Mouse (Mus musculus): ENCODE results near the gene Babam2. TPM values are rescaled to one million over a fixed set of nuclear protein-coding genes. Genes with fewer than 3 reads are reported as not detected.

Babam2 gene
- total and polyA plus RNA-seq, 3 experiments = 25.2 to 32.9 (median 28.4) TPM

GRCm38 (mm10) chr5:31669984-31670383 is 27.5 kb upstream of the Babam2 start:
- no peak overlapping the region for H3K4me3 ChIP-seq
- no peak for TF ChIP-seq POLR2A (IDR thresholded peaks at IDR 0.05; ENCODE audit: insufficient read depth, low read depth, low read length)
- TF ChIP-seq CTCF (IDR thresholded peaks at IDR 0.05) = no peak
- no peak for TF ChIP-seq EP300 (IDR thresholded peaks at IDR 0.05; ENCODE audit: insufficient read depth, low read depth, low read length)
- no peak for DNase-seq
- intact Hi-C loops (cut with DNase I) = no loop called here
- no peaks in the 10 kb centered on the region for H3K27me3 ChIP-seq (ENCODE audit: control insufficient read depth, insufficient read depth, low read length)
- no peak overlapping the region for H3K9ac ChIP-seq (ENCODE audit: low read depth, low read length)
- H3K36me3 ChIP-seq (ENCODE audit: control insufficient read depth, insufficient read depth, low read length) = no peaks in the 10 kb centered on the region
- H3K4me1 ChIP-seq (ENCODE audit: control insufficient read depth, insufficient read depth, low read length) = peaks cover 1% of the 10 kb centered on the region
- no peak overlapping the region for H3K27ac ChIP-seq
- 71% methylated on average over 5 of the region's 5 CpGs for WGBS
- H3K79me2 ChIP-seq (replicated peaks; ENCODE audit: control insufficient read depth, insufficient read depth, low read length) = no peaks in the 10 kb centered on the region

- no peak overlapping the region for H3K4me3 ChIP-seq
- H3K27ac ChIP-seq = no peak overlapping the region
- H3K9ac ChIP-seq (ENCODE audit: low read depth, low read length) = no peak overlapping the region
- TF ChIP-seq EP300 (IDR thresholded peaks at IDR 0.05; ENCODE audit: insufficient read depth, low read depth, low read length) = no peak
- no peak for TF ChIP-seq CTCF (IDR thresholded peaks at IDR 0.05)
- TF ChIP-seq POLR2A (IDR thresholded peaks at IDR 0.05; ENCODE audit: insufficient read depth, low read depth, low read length) = no peak
- peaks cover 1% of the 10 kb centered on the region for H3K4me1 ChIP-seq (ENCODE audit: control insufficient read depth, insufficient read depth, low read length)
- H3K27me3 ChIP-seq (ENCODE audit: control insufficient read depth, insufficient read depth, low read length) = no peaks in the 10 kb centered on the region
- intact Hi-C loops (cut with DNase I) = no loop called here
- no peaks in the 10 kb centered on the region for H3K79me2 ChIP-seq (replicated peaks; ENCODE audit: control insufficient read depth, insufficient read depth, low read length)
- no peaks in the 10 kb centered on the region for H3K36me3 ChIP-seq (ENCODE audit: control insufficient read depth, insufficient read depth, low read length)
- 75% methylated on average over 2 of the region's 2 CpGs for WGBS
- DNase-seq = no peak
These were observed 26.3 kb upstream of the Babam2 start for GRCm38 (mm10) chr5:31671137-31671536.

GRCm38 (mm10) chr5:31673431-31673830 is 24.1 kb upstream of the Babam2 start:
- Histone ChIP-seq H3K27me3 (ENCODE audit: control insufficient read depth, insufficient read depth, low read length) (no peaks in the 10 kb centered on the region), H3K4me3 (no peak overlapping the region), H3K27ac (no peak overlapping the region), H3K36me3 (ENCODE audit: control insufficient read depth, insufficient read depth, low read length) (no peaks in the 10 kb centered on the region), H3K79me2 (replicated peaks; ENCODE audit: control insufficient read depth, insufficient read depth, low read length) (no peaks in the 10 kb centered on the region), H3K4me1 (ENCODE audit: control insufficient read depth, insufficient read depth, low read length) (peaks cover 1% of the 10 kb centered on the region), H3K9ac (ENCODE audit: low read depth, low read length) (no peak overlapping the region)
- no peak for DNase-seq
- 35% methylated on average over 2 of the region's 2 CpGs for WGBS
- TF ChIP-seq POLR2A (IDR thresholded peaks at IDR 0.05; ENCODE audit: insufficient read depth, low read depth, low read length) = no peak
- TF ChIP-seq CTCF (IDR thresholded peaks at IDR 0.05) = no peak
- TF ChIP-seq EP300 (IDR thresholded peaks at IDR 0.05; ENCODE audit: insufficient read depth, low read depth, low read length) = no peak
- intact Hi-C loops (cut with DNase I) = no loop called here

- Histone ChIP-seq H3K4me3 (no peak overlapping the region), H3K36me3 (ENCODE audit: control insufficient read depth, insufficient read depth, low read length) (no peaks in the 10 kb centered on the region), H3K27me3 (ENCODE audit: control insufficient read depth, insufficient read depth, low read length) (no peaks in the 10 kb centered on the region), H3K79me2 (replicated peaks; ENCODE audit: control insufficient read depth, insufficient read depth, low read length) (no peaks in the 10 kb centered on the region), H3K27ac (no peak overlapping the region), H3K9ac (ENCODE audit: low read depth, low read length) (no peak overlapping the region), H3K4me1 (ENCODE audit: control insufficient read depth, insufficient read depth, low read length) (peaks cover 1% of the 10 kb centered on the region)
- no peak for DNase-seq
- intact Hi-C loops (cut with DNase I) = no loop called here
- 90% methylated on average over 1 of the region's 1 CpGs for WGBS
- TF ChIP-seq EP300 (IDR thresholded peaks at IDR 0.05; ENCODE audit: insufficient read depth, low read depth, low read length) = no peak
- no peak for TF ChIP-seq POLR2A (IDR thresholded peaks at IDR 0.05; ENCODE audit: insufficient read depth, low read depth, low read length)
- no peak for TF ChIP-seq CTCF (IDR thresholded peaks at IDR 0.05)
These were observed 19.5 kb upstream of the Babam2 start for GRCm38 (mm10) chr5:31678000-31678399.

DNA sequence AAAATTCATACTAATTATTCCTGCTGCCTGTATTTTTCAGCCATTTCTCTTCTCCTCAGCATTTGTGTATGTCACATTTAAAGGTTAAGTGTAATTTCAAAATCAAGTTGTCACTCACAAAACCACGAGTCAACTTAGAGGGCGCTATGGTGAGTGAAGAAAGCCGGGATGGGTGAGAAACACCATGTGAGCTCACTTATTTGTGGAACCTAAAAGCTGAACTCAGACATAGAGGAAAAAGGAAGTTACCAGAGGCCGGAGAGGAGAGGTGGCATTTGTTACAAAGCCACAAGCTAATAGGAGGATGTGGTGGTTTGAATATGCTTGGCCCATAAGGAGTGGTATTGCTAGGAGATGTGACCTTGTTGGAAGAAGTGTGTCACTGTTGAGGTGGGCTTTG is 17.3 kb upstream of the Babam2 start:
- H3K36me3 ChIP-seq (ENCODE audit: control insufficient read depth, insufficient read depth, low read length) = no peaks in the 10 kb centered on the region
- DNase-seq = no peak
- no peak overlapping the region for H3K9ac ChIP-seq (ENCODE audit: low read depth, low read length)
- H3K4me3 ChIP-seq = no peak overlapping the region
- no peaks in the 10 kb centered on the region for H3K27me3 ChIP-seq (ENCODE audit: control insufficient read depth, insufficient read depth, low read length)
- no peaks in the 10 kb centered on the region for H3K79me2 ChIP-seq (replicated peaks; ENCODE audit: control insufficient read depth, insufficient read depth, low read length)
- H3K27ac ChIP-seq = no peak overlapping the region
- intact Hi-C loops (cut with DNase I) = no loop called here
- TF ChIP-seq POLR2A (IDR thresholded peaks at IDR 0.05; ENCODE audit: insufficient read depth, low read depth, low read length) (no peak), EP300 (IDR thresholded peaks at IDR 0.05; ENCODE audit: insufficient read depth, low read depth, low read length) (no peak), CTCF (IDR thresholded peaks at IDR 0.05) (no peak)
- no peaks in the 10 kb centered on the region for H3K4me1 ChIP-seq (ENCODE audit: control insufficient read depth, insufficient read depth, low read length)
- WGBS = 80% methylated on average over 4 of the region's 4 CpGs

DNA sequence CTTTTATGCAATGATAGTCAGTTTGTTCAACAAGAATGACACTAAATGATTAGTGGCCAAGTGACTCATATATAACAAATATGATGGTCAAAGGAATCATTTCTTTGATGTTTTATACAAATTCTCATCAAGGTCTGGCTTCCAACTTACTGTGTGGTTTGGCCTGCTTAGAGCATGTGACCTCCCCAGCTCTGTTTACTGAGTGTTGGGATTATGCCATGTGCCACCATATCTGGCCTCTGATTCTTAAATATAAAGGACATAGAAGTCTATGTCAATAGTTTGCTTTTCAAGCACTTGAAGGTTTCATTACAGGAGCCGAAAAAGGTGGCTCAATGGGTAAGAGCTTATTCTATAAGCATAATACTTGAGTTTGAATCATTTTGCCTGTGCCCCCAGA is 15.2 kb upstream of the Babam2 start:
- H3K27ac ChIP-seq = no peak overlapping the region
- no peak overlapping the region for H3K4me3 ChIP-seq
- TF ChIP-seq CTCF (IDR thresholded peaks at IDR 0.05) (no peak), POLR2A (IDR thresholded peaks at IDR 0.05; ENCODE audit: insufficient read depth, low read depth, low read length) (no peak), EP300 (IDR thresholded peaks at IDR 0.05; ENCODE audit: insufficient read depth, low read depth, low read length) (no peak)
- no peaks in the 10 kb centered on the region for H3K36me3 ChIP-seq (ENCODE audit: control insufficient read depth, insufficient read depth, low read length)
- no peaks in the 10 kb centered on the region for H3K27me3 ChIP-seq (ENCODE audit: control insufficient read depth, insufficient read depth, low read length)
- no peak overlapping the region for H3K9ac ChIP-seq (ENCODE audit: low read depth, low read length)
- intact Hi-C loops (cut with DNase I) = no loop called here
- 97% methylated on average over 1 of the region's 1 CpGs for WGBS
- no peaks in the 10 kb centered on the region for H3K4me1 ChIP-seq (ENCODE audit: control insufficient read depth, insufficient read depth, low read length)
- no peak for DNase-seq
- no peaks in the 10 kb centered on the region for H3K79me2 ChIP-seq (replicated peaks; ENCODE audit: control insufficient read depth, insufficient read depth, low read length)
